Mouse (Mus musculus) forebrain, embryonic 13.5 days (tissue): Measurements from ENCODE around the gene Edil3. TPM values are rescaled to one million over a fixed set of nuclear protein-coding genes. Genes with fewer than 3 reads are reported as not detected.

Experiments used
- ATAC-seq: fragments of 200-750 bp; cut with Nextera tagmentation; 2 replicates; pipeline ENCODE4 v1.8.0; 2017
- H3K27ac ChIP-seq: fragments of 300-500 bp; sonication (generic); 2 replicates; pipeline ENCODE4 v1.5.1; 2015; ENCODE audit warnings: inconsistent platforms, mild to moderate bottlenecking, moderate library complexity
- H3K27me3 ChIP-seq: fragments of 300-500 bp; sonication (generic); 2 replicates; pipeline ENCODE4 v1.6.1; 2015; ENCODE audit warnings: mild to moderate bottlenecking, inconsistent platforms
- H3K36me3 ChIP-seq: fragments of 300-500 bp; sonication (generic); 2 replicates; pipeline ENCODE4 v1.6.1; 2015; ENCODE audit warnings: mild to moderate bottlenecking, inconsistent platforms; ENCODE audit not compliant: poor library complexity, severe bottlenecking
- H3K4me1 ChIP-seq: fragments of 300-500 bp; sonication (generic); 2 replicates; pipeline ENCODE4 v1.6.1; 2015; ENCODE audit warnings: inconsistent platforms
- H3K4me2 ChIP-seq: fragments of 300-500 bp; sonication (generic); 2 replicates; pipeline ENCODE4 v1.6.1; 2015; ENCODE audit warnings: inconsistent platforms, mild to moderate bottlenecking, moderate library complexity
- H3K4me3 ChIP-seq: fragments of 300-500 bp; sonication (generic); 2 replicates; pipeline ENCODE4 v1.5.1; 2015; ENCODE audit warnings: mild to moderate bottlenecking, inconsistent platforms
- H3K9ac ChIP-seq: fragments of 300-500 bp; sonication (generic); 2 replicates; pipeline ENCODE4 v1.6.1; 2015; ENCODE audit warnings: mild to moderate bottlenecking, inconsistent platforms
- H3K9me3 ChIP-seq: fragments of 300-500 bp; sonication (generic); replicated peaks from 2 replicates; pipeline ENCODE4 v1.6.1; 2016; ENCODE audit warnings: inconsistent platforms
- WGBS: fragments of 180-500 bp; shearing (Covaris S2); methylation state at CpG from one replicate; pipeline ENCODE4 v1.1.7; 2015; 5-methylcytosine and 5-hydroxymethylcytosine counted together
- polyA plus RNA-seq: library from polyadenylated mRNA; unstranded; fragments of >200 nt; fragmentation: Nextera tagmentation; extraction: Ambion mirVana; gene quantifications from 2 replicates; pipeline ENCODE4 v1.2.1, GENCODE M21; 2015

Gene Edil3
- polyA plus RNA-seq, 1 experiment from 2014 or later = 31.1 TPM

DNA sequence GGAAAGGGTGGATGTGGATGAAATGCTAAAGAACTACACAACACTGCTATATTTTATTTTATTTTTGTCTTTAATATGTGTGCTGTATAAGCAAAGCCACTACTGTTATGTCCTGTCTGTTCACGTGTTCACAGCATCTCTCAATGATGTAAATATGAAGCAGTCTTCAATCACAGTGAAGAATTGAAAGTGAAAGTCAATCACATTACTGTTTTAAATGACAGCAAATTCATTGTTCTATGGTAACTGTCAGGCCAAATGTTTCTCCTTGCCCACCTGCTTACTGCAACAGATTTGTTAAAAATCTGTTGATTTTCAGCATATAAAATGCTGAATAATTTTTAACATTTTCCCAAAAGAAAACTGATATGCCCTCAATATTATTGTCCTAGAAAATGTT is 499.9 kb downstream of the Edil3 start:
- Histone ChIP-seq H3K4me1 (no peaks in the 10 kb centered on the region), H3K4me2 (no peak overlapping the region), H3K27ac (no peak overlapping the region), H3K9ac (no peak overlapping the region), H3K36me3 (no peaks in the 10 kb centered on the region), H3K9me3 (no peaks in the 10 kb centered on the region), H3K4me3 (no peak overlapping the region), H3K27me3 (no peaks in the 10 kb centered on the region)
- no peak for ATAC-seq
- 77% methylated on average over 1 of the region's 1 CpGs for WGBS

- H3K4me2 ChIP-seq = no peak overlapping the region
- no peaks in the 10 kb centered on the region for H3K9me3 ChIP-seq
- H3K4me1 ChIP-seq = no peaks in the 10 kb centered on the region
- no peak for ATAC-seq
- H3K27ac ChIP-seq = no peak overlapping the region
- WGBS = 95% methylated on average over 2 of the region's 2 CpGs
- no peaks in the 10 kb centered on the region for H3K27me3 ChIP-seq
- no peaks in the 10 kb centered on the region for H3K36me3 ChIP-seq
- no peak overlapping the region for H3K4me3 ChIP-seq
- no peak overlapping the region for H3K9ac ChIP-seq
These were observed 503.0 kb downstream of the Edil3 start for GRCm38 (mm10) chr13:89324282-89324681.

DNA sequence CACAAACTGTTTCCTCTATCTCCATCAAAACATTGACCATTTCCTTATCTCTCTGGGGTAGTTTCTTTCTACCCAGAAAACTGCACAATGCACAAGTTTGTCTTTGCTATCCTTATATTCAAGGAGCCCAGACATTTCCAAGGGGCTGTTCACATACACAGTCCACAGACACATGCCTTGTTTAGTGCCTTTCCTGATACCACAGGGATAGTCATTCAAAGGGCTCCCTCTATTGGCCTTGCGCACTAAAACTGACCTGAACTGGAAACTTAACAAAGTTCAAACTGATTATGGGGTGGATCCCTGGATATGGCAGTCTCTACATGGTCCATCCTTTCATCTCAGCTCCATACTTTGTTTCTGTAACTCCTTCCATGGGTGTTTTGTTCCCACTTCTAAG is 513.2 kb downstream of the Edil3 start:
- WGBS = 58% methylated on average over 1 of the region's 1 CpGs
- peak; percentile 70; the same call in 1 of the 2 replicates for ATAC-seq

DNA sequence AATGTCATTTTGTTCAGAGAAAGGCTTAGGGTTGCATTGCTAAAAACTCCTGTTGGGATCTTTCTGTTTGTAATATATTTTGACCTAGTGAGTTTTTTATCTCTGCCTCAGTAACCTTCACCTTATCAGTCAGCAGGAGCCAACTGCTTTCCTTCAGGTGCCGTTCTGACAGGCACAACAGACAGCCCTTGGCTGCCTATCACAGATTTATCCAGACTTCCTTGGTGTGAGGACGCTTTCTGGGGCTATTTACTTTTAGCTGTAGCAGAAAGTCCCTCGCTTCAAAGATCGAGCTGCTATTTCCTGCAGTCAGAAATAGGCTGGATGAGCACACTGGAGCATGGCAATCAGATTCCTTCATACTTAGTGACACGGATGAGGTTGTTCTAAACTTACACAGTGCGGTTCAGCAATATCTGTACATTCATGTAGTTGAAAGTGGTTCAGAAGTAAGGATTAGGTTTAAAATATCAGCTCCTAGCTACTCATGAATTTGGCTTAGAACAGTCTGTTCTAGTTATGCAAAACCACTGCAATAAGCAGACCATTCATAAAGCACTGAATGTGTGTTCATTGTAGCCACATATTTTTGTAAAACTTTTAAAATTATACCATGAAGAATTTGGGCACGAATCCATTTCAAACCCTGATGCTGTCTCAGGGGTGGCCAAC is 514.8 kb downstream of the Edil3 start:
- Histone ChIP-seq H3K9me3 (no peaks in the 10 kb centered on the region), H3K4me3 (no peak overlapping the region), H3K27ac (no peak overlapping the region), H3K27me3 (no peaks in the 10 kb centered on the region), H3K9ac (no peak overlapping the region), H3K4me2 (no peak overlapping the region), H3K36me3 (no peaks in the 10 kb centered on the region), H3K4me1 (peaks cover 5% of the 10 kb centered on the region; the same call in 1 of the 2 replicates)
- WGBS = 79% methylated on average over 7 of the region's 7 CpGs
- ATAC-seq = no peak

More for the DNA sequence above, 513.2 kb downstream of the Edil3 start:
- Histone ChIP-seq H3K27me3 (no peaks in the 10 kb centered on the region), H3K27ac (no peak overlapping the region), H3K9me3 (no peaks in the 10 kb centered on the region), H3K4me1 (peaks cover 5% of the 10 kb centered on the region; the same call in 1 of the 2 replicates), H3K4me2 (no peak overlapping the region), H3K9ac (no peak overlapping the region), H3K36me3 (no peaks in the 10 kb centered on the region), H3K4me3 (no peak overlapping the region)

DNA sequence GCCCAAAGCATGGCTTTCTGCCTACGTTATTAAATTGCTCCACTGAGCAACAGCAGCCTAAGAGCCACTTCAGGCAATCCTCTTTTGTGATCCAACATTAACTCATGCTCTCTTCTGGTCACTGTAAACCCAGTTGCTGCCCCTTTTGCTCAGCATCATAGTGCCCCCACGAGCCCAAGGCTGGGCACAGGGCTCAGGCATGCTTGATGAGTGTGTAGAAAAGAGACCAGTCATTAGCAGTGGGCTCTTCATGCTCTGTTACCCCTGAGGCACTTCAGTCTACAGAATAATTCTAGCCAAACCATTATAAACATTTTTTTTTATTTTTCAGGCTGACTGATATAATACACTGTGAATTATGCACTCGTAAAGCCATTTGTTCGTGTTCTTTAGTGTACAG is 517.8 kb downstream of the Edil3 start:
- H3K27me3 ChIP-seq = no peaks in the 10 kb centered on the region
- peak; percentile 93 for ATAC-seq
- no peak overlapping the region for H3K9ac ChIP-seq
- H3K9me3 ChIP-seq = no peaks in the 10 kb centered on the region
- H3K4me3 ChIP-seq = no peak overlapping the region
- no peak overlapping the region for H3K27ac ChIP-seq
- no peaks in the 10 kb centered on the region for H3K36me3 ChIP-seq
- 36% methylated on average over 4 of the region's 4 CpGs for WGBS
- H3K4me2 ChIP-seq = no peak overlapping the region
- H3K4me1 ChIP-seq = peaks cover 5% of the 10 kb centered on the region; the same call in 1 of the 2 replicates

DNA sequence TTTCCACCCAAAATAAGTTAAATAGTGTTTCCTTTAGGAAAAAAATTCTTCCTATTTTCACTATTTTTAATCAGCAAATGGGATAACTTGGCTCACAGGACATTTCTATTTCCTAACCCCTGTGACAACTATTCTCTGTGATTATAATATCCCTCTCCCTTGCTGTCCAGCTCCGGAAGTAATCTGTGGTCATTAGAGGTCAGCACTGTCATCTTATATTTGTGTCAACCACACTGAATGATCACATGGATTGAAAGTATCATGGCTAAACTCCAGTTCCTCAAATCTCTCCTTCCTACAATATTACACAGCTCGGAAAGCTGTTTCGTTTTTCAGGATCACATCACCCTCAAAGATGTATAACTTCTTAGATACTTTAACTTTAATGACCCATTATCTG is 518.5 kb downstream of the Edil3 start:
- WGBS = 91% methylated on average over 3 of the region's 3 CpGs
- H3K9me3 ChIP-seq = no peaks in the 10 kb centered on the region

DNA sequence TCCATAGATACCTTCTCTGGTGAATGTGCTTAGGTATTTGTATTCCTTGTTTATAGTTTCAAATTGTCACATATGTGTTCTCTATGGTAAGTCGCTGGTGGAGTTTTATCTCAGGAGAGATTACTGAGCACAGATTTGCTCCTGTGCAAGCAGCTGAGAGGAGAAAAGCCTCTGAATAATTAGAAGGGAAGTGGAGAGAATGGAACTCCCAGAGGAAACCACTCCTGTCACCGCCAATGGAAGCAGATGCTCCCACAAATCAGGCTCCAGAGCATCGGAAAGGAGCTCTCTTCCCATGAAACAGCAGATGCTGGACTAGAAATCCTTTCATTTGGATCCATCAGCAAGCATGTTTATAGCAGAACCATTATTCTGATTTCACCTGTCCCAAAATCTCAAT is 534.0 kb downstream of the Edil3 start:
- Histone ChIP-seq H3K9me3 (no peaks in the 10 kb centered on the region), H3K4me2 (no peak overlapping the region), H3K27ac (no peak overlapping the region), H3K9ac (no peak overlapping the region), H3K4me1 (no peaks in the 10 kb centered on the region), H3K4me3 (no peak overlapping the region), H3K27me3 (no peaks in the 10 kb centered on the region), H3K36me3 (no peaks in the 10 kb centered on the region)
- 67% methylated on average over 3 of the region's 3 CpGs for WGBS
- no peak for ATAC-seq

More for the DNA sequence above, 518.5 kb downstream of the Edil3 start:
- Histone ChIP-seq H3K4me3 (no peak overlapping the region), H3K4me1 (peaks cover 5% of the 10 kb centered on the region; the same call in 1 of the 2 replicates), H3K36me3 (no peaks in the 10 kb centered on the region), H3K27ac (no peak overlapping the region), H3K9ac (no peak overlapping the region), H3K4me2 (no peak overlapping the region), H3K27me3 (no peaks in the 10 kb centered on the region)
- no peak for ATAC-seq

- no peaks in the 10 kb centered on the region for H3K9me3 ChIP-seq
- no peak overlapping the region for H3K9ac ChIP-seq
- no peak for ATAC-seq
- no peak overlapping the region for H3K4me3 ChIP-seq
- H3K27ac ChIP-seq = no peak overlapping the region
- no peak overlapping the region for H3K4me2 ChIP-seq
- H3K36me3 ChIP-seq = no peaks in the 10 kb centered on the region
- no peaks in the 10 kb centered on the region for H3K27me3 ChIP-seq
- 0 out of 2 replicates have a peak, but pooled peaks cover 3% of the 10 kb centered on the region for H3K4me1 ChIP-seq
These were observed 537.1 kb downstream of the Edil3 start for GRCm38 (mm10) chr13:89358407-89358806.

GRCm38 (mm10) chr13:89362274-89362673 is 541.0 kb downstream of the Edil3 start:
- Histone ChIP-seq H3K27me3 (no peaks in the 10 kb centered on the region), H3K9ac (no peak overlapping the region), H3K9me3 (no peaks in the 10 kb centered on the region), H3K4me1 (0 out of 2 replicates have a peak, but pooled peaks cover 3% of the 10 kb centered on the region), H3K27ac (no peak overlapping the region), H3K4me3 (no peak overlapping the region), H3K4me2 (no peak overlapping the region), H3K36me3 (no peaks in the 10 kb centered on the region)
- ATAC-seq = peak; percentile 61; the same call in 1 of the 2 replicates
- WGBS = 19% methylated on average over 4 of the region's 4 CpGs

GRCm38 (mm10) chr13:89371253-89371652 is 550.0 kb downstream of the Edil3 start:
- H3K36me3 ChIP-seq = no peaks in the 10 kb centered on the region
- no peak for ATAC-seq
- H3K9ac ChIP-seq = no peak overlapping the region
- no peak overlapping the region for H3K4me3 ChIP-seq
- no peaks in the 10 kb centered on the region for H3K9me3 ChIP-seq
- no peak overlapping the region for H3K27ac ChIP-seq
- H3K27me3 ChIP-seq = no peaks in the 10 kb centered on the region
- H3K4me1 ChIP-seq = no peaks in the 10 kb centered on the region
- H3K4me2 ChIP-seq = no peak overlapping the region

GRCm38 (mm10) chr13:89371656-89372240 is 550.5 kb downstream of the Edil3 start:
- H3K27ac ChIP-seq = no peak overlapping the region
- no peak overlapping the region for H3K4me2 ChIP-seq
- no peaks in the 10 kb centered on the region for H3K36me3 ChIP-seq
- no peaks in the 10 kb centered on the region for H3K4me1 ChIP-seq
- no peak for ATAC-seq
- H3K27me3 ChIP-seq = no peaks in the 10 kb centered on the region
- no peak overlapping the region for H3K9ac ChIP-seq
- no peak overlapping the region for H3K4me3 ChIP-seq
- 66% methylated on average over 5 of the region's 5 CpGs for WGBS
- no peaks in the 10 kb centered on the region for H3K9me3 ChIP-seq
